Comparison of ENCODE assay signal across 20 mouse cellular contexts in genomic region chr17:30033991-30034390, GRCm38 (mm10). TPM values are rescaled to one million over a fixed set of nuclear protein-coding genes. Genes with fewer than 3 reads are reported as not detected.
DNase-seq lines count a peak whose midpoint lies in the region; TF ChIP-seq lines count a peak whose summit lies in the region.
"Had no signal": no experiment of that assay in that cellular context is flagged by ENCODE, and none has a peak within 500 bp of the region (broad histone marks: within the 10 kb centered on the region; RNA-seq: fewer than 3 reads in every experiment).

No protein-coding gene starts in this region.

- no peak for TF ChIP-seq EP300 in ES-Bruce4 (IDR thresholded peaks at IDR 0.05; ENCODE audit: insufficient read depth, low read depth, low read length)

- peak; percentile 27 for DNase-seq in ES-CJ7 (ENCODE audit: low read depth, low spot score)
- DNase-seq in ZHBTc4 (ENCODE audit: low read depth, low spot score), result peak; percentile 37
- DNase-seq in layer of hippocampus, adult 8-10 months (ENCODE audit: low spot score in 2 of 2), result no peak
- DNase-seq in kidney, postnatal 14 days, result no peak
- DNase-seq: adrenal gland, adult 2 months; adrenal gland, postnatal 10 days; adrenal gland, postnatal 25 days; cerebellum, adult 11 months; cerebellum, adult 18-20 months; cerebellum, adult 8-10 months; cerebellum, adult 9-11 months; cerebellum, postnatal 14 days; cerebellum, postnatal 36 days; embryo, embryonic 11 days had no signal

- H3K9me3 ChIP-seq in ES-Bruce4 (replicated peaks; ENCODE audit: control insufficient read depth, insufficient read depth, low read length, poor library complexity, severe bottlenecking), result no peaks in the 10 kb centered on the region
- H3K9me3 ChIP-seq: embryonic facial prominence, embryonic 13.5 days; embryonic facial prominence, embryonic 15.5 days; forebrain, embryonic 10.5 days; forebrain, embryonic 12.5 days had no signal

- H3K9ac ChIP-seq in ES-Bruce4 (ENCODE audit: low read depth, poor library complexity, severe bottlenecking), result no peak overlapping the region
- H3K9ac ChIP-seq: embryonic facial prominence, embryonic 13.5 days; embryonic facial prominence, embryonic 15.5 days; forebrain, embryonic 12.5 days had no signal

- no peak for TF ChIP-seq CTCF in ES-Bruce4 (IDR thresholded peaks at IDR 0.05; ENCODE audit: low read depth, low read length)

- no peak overlapping the region for H3K4me3 ChIP-seq in ES-Bruce4 (ENCODE audit: low read depth, low read length)
- H3K4me3 ChIP-seq: embryonic facial prominence, embryonic 13.5 days; embryonic facial prominence, embryonic 15.5 days; erythroblast, embryonic 14.5 days; forebrain, embryonic 10.5 days; forebrain, embryonic 12.5 days had no signal

- H3K27me3 ChIP-seq in ES-Bruce4 (ENCODE audit: control insufficient read depth, insufficient read depth, low read length, poor library complexity, severe bottlenecking), result no peaks in the 10 kb centered on the region
- H3K27me3 ChIP-seq: embryonic facial prominence, embryonic 13.5 days; embryonic facial prominence, embryonic 15.5 days; forebrain, embryonic 12.5 days had no signal

- H3K4me1 ChIP-seq in ES-Bruce4 (ENCODE audit: control insufficient read depth, insufficient read depth, low read length), result peaks cover 3% of the 10 kb centered on the region

- no peak for TF ChIP-seq POLR2A in ES-Bruce4 (IDR thresholded peaks at IDR 0.05; ENCODE audit: insufficient read depth, low read length)

- H3K27ac ChIP-seq in ES-Bruce4 (ENCODE audit: insufficient read depth, low read length), result peak overlapping the region; percentile 11; the same call in 1 of the 2 replicates
- H3K27ac ChIP-seq: embryonic facial prominence, embryonic 13.5 days; embryonic facial prominence, embryonic 15.5 days; forebrain, embryonic 10.5 days; forebrain, embryonic 12.5 days had no signal

- H3K36me3 ChIP-seq in ES-Bruce4 (ENCODE audit: control insufficient read depth, insufficient read depth, low read length, poor library complexity, severe bottlenecking), result no peaks in the 10 kb centered on the region; the same call in 1 of the 2 replicates
- H3K36me3 ChIP-seq: embryonic facial prominence, embryonic 13.5 days; embryonic facial prominence, embryonic 15.5 days; forebrain, embryonic 12.5 days had no signal

RNA-seq across cellular contexts. Expression of gene Zfand3, which starts 29.5 kb away (rescaled TPM):
- 69.3 and 70.8 TPM in 2 replicates for polyA plus RNA-seq in ES-Bruce4 (2011; ENCODE audit: insufficient read depth, insufficient read length, low read depth, missing spikeins)
- total RNA-seq in layer of hippocampus, adult 8-10 months (2022), result 100 to 1,000 TPM; 100 to 122 (median 109) TPM

Comparison
In these comparisons a context has a peak if more than half of its experiments do, and no peak if none do; other contexts are left out.
1. DNase-seq: peak in ES-CJ7 (single experiment) and ZHBTc4 (single experiment); none in layer of hippocampus, adult 8-10 months (0 of 2) and kidney, postnatal 14 days (single experiment).